Mouse (Mus musculus) heart, embryonic 16.5 days (tissue): ENCODE measurements around the gene Acy3. TPM values are rescaled to one million over a fixed set of nuclear protein-coding genes. Genes with fewer than 3 reads are reported as not detected.
"Not testable (repeated sequence)": the region's sequence is repeated elsewhere in the genome, so short reads cannot be mapped to it uniquely, and the experiment has no call there.

ENCODE experiments used
- ATAC-seq: fragments of 200-750 bp; cut with Nextera tagmentation; replicated peaks from 2 replicates; pipeline ENCODE4 v1.8.0; 2017; ENCODE audit warnings: moderate number of reproducible peaks; ENCODE audit not compliant: insufficient read depth, low FRiP score; ENCODE audit errors: extremely low read depth
- H3K27ac ChIP-seq: fragments of 300-500 bp; sonication (generic); 2 replicates; pipeline ENCODE4 v1.5.1; 2014; ENCODE audit warnings: mild to moderate bottlenecking, low read length, control low read depth, moderate library complexity
- H3K27me3 ChIP-seq: fragments of 300-500 bp; sonication (generic); 2 replicates; pipeline ENCODE4 v1.6.1; 2014; ENCODE audit warnings: low read length, mixed read lengths; ENCODE audit not compliant: control insufficient read depth, insufficient read depth
- H3K36me3 ChIP-seq: fragments of 300-500 bp; sonication (generic); 2 replicates; pipeline ENCODE4 v1.6.1; 2014; ENCODE audit not compliant: control insufficient read depth, insufficient read depth
- H3K4me1 ChIP-seq: fragments of 300-500 bp; sonication (generic); 2 replicates; pipeline ENCODE4 v1.6.1; 2014; ENCODE audit warnings: low read length, mixed read lengths; ENCODE audit not compliant: control insufficient read depth, insufficient read depth
- H3K4me2 ChIP-seq: fragments of 300-500 bp; sonication (generic); 2 replicates; pipeline ENCODE4 v1.6.1; 2014; ENCODE audit warnings: low read depth, mild to moderate bottlenecking, control low read depth, low read length
- H3K4me3 ChIP-seq: fragments of 300-500 bp; sonication (generic); 2 replicates; pipeline ENCODE4 v1.5.1; 2014; ENCODE audit warnings: mild to moderate bottlenecking, control low read depth, low read length
- H3K9ac ChIP-seq: fragments of 300-500 bp; sonication (generic); 2 replicates; pipeline ENCODE4 v1.6.1; 2014; ENCODE audit warnings: low read length, control low read depth
- H3K9me3 ChIP-seq: fragments of 300-500 bp; sonication (generic); replicated peaks from 2 replicates; pipeline ENCODE4 v1.6.1; 2016; ENCODE audit warnings: low read length; ENCODE audit not compliant: control insufficient read depth
- whole genome bisulfite sequencing: fragments of 180-500 bp; shearing (Covaris S2); extraction: QIAGEN DNeasy Blood & Tissue Kit; methylation state at CpG from one replicate; pipeline ENCODE4 v1.1.7; 2014; 5-methylcytosine and 5-hydroxymethylcytosine counted together
- polyA plus RNA-seq: library from polyadenylated mRNA; unstranded; fragments of >200 nt; fragmentation: Nextera tagmentation; extraction: Ambion mirVana; gene quantifications from 2 replicates; pipeline ENCODE4 v1.2.1, GENCODE M21; 2015

Acy3 gene
- polyA plus RNA-seq, 1 experiment from 2014 or later: 13.0 TPM

- no peak overlapping the region for H3K9ac ChIP-seq
- 38% methylated on average over 1 of the region's 1 CpGs for WGBS
- no peaks in the 10 kb centered on the region for H3K36me3 ChIP-seq
- H3K27me3 ChIP-seq: no peaks in the 10 kb centered on the region
- no peaks in the 10 kb centered on the region for H3K4me1 ChIP-seq
- H3K4me2 ChIP-seq: no peak overlapping the region
- H3K4me3 ChIP-seq: no peak overlapping the region
- no peaks in the 10 kb centered on the region for H3K9me3 ChIP-seq
- no peak for ATAC-seq
- H3K27ac ChIP-seq: no peak overlapping the region
Measured at GRCm38 (mm10) chr19:3952099-3952498, 34.3 kb upstream of the Acy3 start.

GRCm38 (mm10) chr19:3955033-3955432, 31.3 kb upstream of the Acy3 start:
- H3K36me3 ChIP-seq: no peaks in the 10 kb centered on the region
- H3K4me2 ChIP-seq: no peak overlapping the region
- no peak overlapping the region for H3K9ac ChIP-seq
- WGBS: 81% methylated on average over 3 of the region's 3 CpGs
- H3K4me3 ChIP-seq: no peak overlapping the region
- H3K27ac ChIP-seq: no peak overlapping the region
- H3K4me1 ChIP-seq: 0 out of 2 replicates have a peak, but pooled peaks cover 3% of the 10 kb centered on the region
- H3K9me3 ChIP-seq: no peaks in the 10 kb centered on the region
- no peak for ATAC-seq
- H3K27me3 ChIP-seq: no peaks in the 10 kb centered on the region

GRCm38 (mm10) chr19:3955804-3956203, 30.6 kb upstream of the Acy3 start:
- no peak overlapping the region for H3K27ac ChIP-seq
- no peak overlapping the region for H3K4me3 ChIP-seq
- no peaks in the 10 kb centered on the region for H3K27me3 ChIP-seq
- no peak overlapping the region for H3K4me2 ChIP-seq
- H3K4me1 ChIP-seq: 0 out of 2 replicates have a peak, but pooled peaks cover 3% of the 10 kb centered on the region
- H3K9me3 ChIP-seq: no peaks in the 10 kb centered on the region
- no peak overlapping the region for H3K9ac ChIP-seq
- H3K36me3 ChIP-seq: no peaks in the 10 kb centered on the region
- no peak for ATAC-seq
- 23% methylated on average over 4 of the region's 4 CpGs for WGBS

DNA sequence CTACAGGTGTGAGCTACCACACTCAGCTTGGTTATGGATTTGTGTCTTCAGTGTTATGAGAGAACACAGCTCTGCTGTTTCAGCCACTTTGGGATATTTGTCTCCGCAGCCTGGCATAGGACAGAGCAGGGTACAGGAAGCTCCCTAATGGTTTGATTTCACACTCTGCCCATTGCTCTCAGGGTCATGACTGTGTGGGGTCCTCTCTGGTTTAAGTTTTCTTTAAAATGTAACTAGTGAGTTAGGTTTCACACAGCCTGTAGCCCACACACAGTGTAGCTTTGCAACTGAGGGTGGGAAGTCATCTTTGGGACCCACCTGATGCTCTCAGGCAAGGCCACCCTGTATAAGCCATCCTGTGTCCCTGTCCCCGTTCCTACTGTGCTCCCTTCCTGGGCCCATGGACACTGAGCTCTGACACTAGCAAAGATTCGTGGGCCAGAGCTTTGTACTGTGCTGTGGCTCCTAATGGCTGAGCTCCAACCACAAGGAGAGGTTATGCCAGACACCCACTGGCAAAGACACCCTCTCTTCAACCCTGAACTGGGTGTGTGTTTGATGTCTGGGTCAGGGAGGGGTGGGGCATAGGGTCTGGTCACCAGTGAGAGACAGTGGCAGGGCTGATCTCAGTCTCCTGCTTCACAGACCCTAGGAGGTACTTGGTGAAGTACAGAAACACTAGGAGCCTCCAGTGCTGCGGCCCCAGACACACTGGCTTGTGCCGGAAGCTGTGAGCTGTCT, 28.9 kb upstream of the Acy3 start:
- ATAC-seq, H3K36me3 ChIP-seq, H3K4me1 ChIP-seq, H3K9ac ChIP-seq, H3K4me3 ChIP-seq, H3K4me2 ChIP-seq, H3K9me3 ChIP-seq, H3K27ac ChIP-seq, H3K27me3 ChIP-seq: not testable (repeated sequence)
- WGBS: 77% methylated on average over 5 of the region's 5 CpGs

- 0 out of 2 replicates have a peak, but pooled peaks cover 3% of the 10 kb centered on the region for H3K4me1 ChIP-seq
- no peak; the same call in 1 of the 2 replicates for ATAC-seq
- no peak within 1 kb of the TSS for H3K4me3 ChIP-seq
- no peaks in the 10 kb centered on the region for H3K9me3 ChIP-seq
- H3K4me2 ChIP-seq: no peak within 1 kb of the TSS
- H3K9ac ChIP-seq: no peak within 1 kb of the TSS
- WGBS: 36% methylated on average over 4 of the region's 4 CpGs
- H3K36me3 ChIP-seq: no peaks in the 10 kb centered on the region
- no peak within 1 kb of the TSS for H3K27ac ChIP-seq
- no peaks in the 10 kb centered on the region for H3K27me3 ChIP-seq
Measured at GRCm38 (mm10) chr19:3958470-3958869, 27.9 kb upstream of the Acy3 start, which contains the start of gene Aldh3b3. Gene Aldh3b3 (plus strand): TSS chr19:3958645.

DNA sequence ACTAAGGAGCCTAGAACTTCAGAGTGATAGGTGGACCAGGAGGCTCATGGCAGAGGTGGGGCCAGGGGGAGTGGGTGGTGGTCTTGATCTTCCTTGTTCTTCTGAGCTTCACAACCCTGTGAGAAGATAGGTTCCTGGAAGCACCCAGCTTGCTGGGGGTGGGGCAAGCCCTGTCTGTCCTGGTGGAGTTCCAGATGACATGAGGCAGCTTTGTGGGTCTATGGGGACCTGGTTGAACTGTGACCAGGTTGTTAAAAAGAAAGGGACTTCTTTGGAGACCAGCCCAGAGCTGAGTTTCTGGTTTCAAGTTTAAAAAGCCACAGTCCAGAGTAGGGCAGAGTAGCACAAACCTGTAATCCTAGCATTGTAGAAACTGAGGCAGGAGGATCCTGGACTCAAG, 27.3 kb upstream of the Acy3 start:
- no peaks in the 10 kb centered on the region for H3K9me3 ChIP-seq
- H3K27ac ChIP-seq: no peak overlapping the region
- no peaks in the 10 kb centered on the region for H3K27me3 ChIP-seq
- no peaks in the 10 kb centered on the region for H3K36me3 ChIP-seq
- no peak overlapping the region for H3K9ac ChIP-seq
- H3K4me1 ChIP-seq: 0 out of 2 replicates have a peak, but pooled peaks cover 3% of the 10 kb centered on the region
- H3K4me2 ChIP-seq: no peak overlapping the region
- ATAC-seq: no peak
- no peak overlapping the region for H3K4me3 ChIP-seq

DNA sequence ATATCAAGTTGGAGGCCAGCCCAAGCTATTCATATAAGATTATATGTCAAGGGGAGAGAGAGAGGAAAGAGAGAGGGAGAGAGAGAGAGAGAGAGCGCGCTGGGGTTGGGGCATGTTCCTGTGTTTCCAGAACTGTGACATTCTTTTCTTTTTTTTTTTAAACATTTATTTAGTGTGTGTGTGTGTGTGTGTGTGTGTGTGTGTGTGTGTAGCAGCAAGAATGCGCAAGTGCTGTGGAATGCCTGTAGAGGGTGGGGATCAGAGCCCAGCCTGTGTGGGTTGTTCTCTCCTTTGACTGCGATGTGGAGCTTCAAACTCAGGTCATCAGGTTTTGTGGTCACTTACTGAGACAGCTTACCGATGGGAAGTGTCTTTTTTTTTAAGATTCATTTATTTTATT, 26.2 kb upstream of the Acy3 start:
- Histone ChIP-seq H3K4me1 (0 out of 2 replicates have a peak, but pooled peaks cover 3% of the 10 kb centered on the region), H3K36me3 (no peaks in the 10 kb centered on the region), H3K9me3 (no peaks in the 10 kb centered on the region), H3K9ac (no peak overlapping the region), H3K27ac (no peak overlapping the region), H3K4me3 (no peak overlapping the region), H3K4me2 (no peak overlapping the region), H3K27me3 (no peaks in the 10 kb centered on the region)
- WGBS: 83% methylated on average over 5 of the region's 5 CpGs
- no peak for ATAC-seq

GRCm38 (mm10) chr19:3961805-3962204, 24.6 kb upstream of the Acy3 start:
- not testable (repeated sequence) for H3K9me3 ChIP-seq, H3K27me3 ChIP-seq, H3K9ac ChIP-seq, H3K27ac ChIP-seq, H3K4me1 ChIP-seq, H3K36me3 ChIP-seq, ATAC-seq, H3K4me3 ChIP-seq, H3K4me2 ChIP-seq
- 67% methylated on average over 6 of the region's 6 CpGs for WGBS

DNA sequence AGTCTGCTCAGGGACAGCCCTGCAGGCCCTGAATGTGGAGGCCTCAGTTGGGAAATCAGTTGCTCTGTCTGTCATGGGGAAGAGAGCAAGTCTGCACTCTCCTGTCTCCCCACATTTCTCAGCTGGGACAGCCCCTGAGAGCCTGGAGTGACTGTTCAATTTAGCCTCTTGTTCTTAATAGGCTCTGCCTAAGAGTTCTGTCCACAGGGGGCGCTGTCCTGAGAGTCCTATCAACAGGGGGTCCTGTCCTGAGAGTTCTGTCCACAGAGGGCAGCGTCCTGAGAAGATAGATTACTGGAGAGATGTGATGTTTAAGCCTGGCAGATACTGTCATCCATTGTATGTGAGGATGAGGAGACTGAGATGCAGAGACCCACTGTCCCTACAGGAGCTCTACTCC, 23.9 kb upstream of the Acy3 start:
- Histone ChIP-seq H3K4me2 (no peak overlapping the region), H3K4me1 (0 out of 2 replicates have a peak, but pooled peaks cover 6% of the 10 kb centered on the region), H3K36me3 (no peaks in the 10 kb centered on the region), H3K27me3 (no peaks in the 10 kb centered on the region), H3K9ac (no peak overlapping the region), H3K9me3 (no peaks in the 10 kb centered on the region), H3K27ac (no peak overlapping the region), H3K4me3 (no peak overlapping the region)
- 19% methylated on average over 2 of the region's 2 CpGs for WGBS
- ATAC-seq: no peak
